Mouse (Mus musculus) hindbrain, embryonic 16.5 days (tissue): ENCODE data around the gene Gemin5. TPM values are rescaled to one million over a fixed set of nuclear protein-coding genes. Genes with fewer than 3 reads are reported as not detected.

Experiments used
- ATAC-seq: fragments of 200-750 bp; cut with Nextera tagmentation; 2 replicates; pipeline ENCODE4 v1.8.0; 2017; ENCODE audit warnings: moderate TSS enrichment, moderate library complexity
- H3K27ac ChIP-seq: fragments of 300-500 bp; sonication (generic); 2 replicates; pipeline ENCODE4 v1.5.1; 2014; ENCODE audit warnings: low read depth, mild to moderate bottlenecking, control low read depth, low read length, moderate library complexity
- H3K27me3 ChIP-seq: fragments of 300-500 bp; sonication (generic); replicated peaks from 2 replicates; pipeline ENCODE4 v1.6.1; 2014; ENCODE audit warnings: low read length; ENCODE audit not compliant: control insufficient read depth, insufficient read depth
- H3K36me3 ChIP-seq: fragments of 300-500 bp; sonication (generic); 2 replicates; pipeline ENCODE4 v1.6.1; 2014; ENCODE audit warnings: mild to moderate bottlenecking, low read length, moderate library complexity, mixed read lengths; ENCODE audit not compliant: control insufficient read depth, insufficient read depth
- H3K4me1 ChIP-seq: fragments of 300-500 bp; sonication (generic); 2 replicates; pipeline ENCODE4 v1.6.1; 2014; ENCODE audit warnings: low read depth, low read length; ENCODE audit not compliant: control insufficient read depth, insufficient read depth
- H3K4me2 ChIP-seq: fragments of 300-500 bp; sonication (generic); 2 replicates; pipeline ENCODE4 v1.6.1; 2014; ENCODE audit warnings: mild to moderate bottlenecking, low read length, control low read depth, moderate library complexity
- H3K4me3 ChIP-seq: fragments of 300-500 bp; sonication (generic); 2 replicates; pipeline ENCODE4 v1.5.1; 2014; ENCODE audit warnings: mild to moderate bottlenecking, low read length, control low read depth, moderate library complexity
- H3K9ac ChIP-seq: fragments of 300-500 bp; sonication (generic); 2 replicates; pipeline ENCODE4 v1.6.1; 2014; ENCODE audit warnings: low read depth, mild to moderate bottlenecking, control low read depth, low read length, moderate library complexity
- H3K9me3 ChIP-seq: fragments of 300-500 bp; sonication (generic); 2 replicates; pipeline ENCODE4 v1.6.1; 2014; ENCODE audit warnings: mild to moderate bottlenecking, low read length, moderate library complexity; ENCODE audit not compliant: control insufficient read depth
- WGBS: fragments of 180-500 bp; shearing (Covaris S2); extraction: QIAGEN DNeasy Blood & Tissue Kit; methylation state at CpG from one replicate; pipeline ENCODE4 v1.1.7; 2014; 5-methylcytosine and 5-hydroxymethylcytosine counted together
- polyA plus RNA-seq: library from polyadenylated mRNA; unstranded; fragments of >200 nt; fragmentation: Nextera tagmentation; extraction: Ambion mirVana; gene quantifications from 2 replicates; pipeline ENCODE4 v1.2.1, GENCODE M21; 2015

Gene Gemin5
- polyA plus RNA-seq, 1 experiment from 2014 or later: 13.4 TPM

DNA sequence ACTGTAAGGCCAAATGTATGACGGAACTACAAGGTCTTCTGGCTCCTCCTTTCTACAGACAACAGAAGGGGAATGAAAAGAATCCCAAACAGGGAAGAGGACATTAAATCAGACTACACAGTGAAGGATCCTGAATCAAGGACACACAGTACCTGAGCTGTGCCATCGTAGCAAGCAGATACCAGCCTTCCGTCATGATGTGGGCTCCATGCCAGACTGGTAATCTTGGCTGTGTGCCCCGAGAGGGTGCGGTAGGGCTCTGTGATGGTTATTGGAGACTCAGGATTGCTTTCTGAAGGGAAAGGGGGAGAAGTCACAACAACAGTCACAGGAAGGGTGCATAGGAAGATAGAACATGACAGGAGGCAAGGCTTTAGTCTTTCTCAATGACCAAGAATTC lies 22.1 kb downstream of the Gemin5 start:
- Histone ChIP-seq H3K9me3 (no peaks in the 10 kb centered on the region), H3K9ac (no peak overlapping the region), H3K27me3 (no peaks in the 10 kb centered on the region), H3K4me2 (no peak overlapping the region), H3K36me3 (peaks cover 61% of the 10 kb centered on the region), H3K4me3 (no peak overlapping the region), H3K4me1 (no peaks in the 10 kb centered on the region), H3K27ac (no peak overlapping the region)
- WGBS: 72% methylated on average over 5 of the region's 5 CpGs
- no peak for ATAC-seq

DNA sequence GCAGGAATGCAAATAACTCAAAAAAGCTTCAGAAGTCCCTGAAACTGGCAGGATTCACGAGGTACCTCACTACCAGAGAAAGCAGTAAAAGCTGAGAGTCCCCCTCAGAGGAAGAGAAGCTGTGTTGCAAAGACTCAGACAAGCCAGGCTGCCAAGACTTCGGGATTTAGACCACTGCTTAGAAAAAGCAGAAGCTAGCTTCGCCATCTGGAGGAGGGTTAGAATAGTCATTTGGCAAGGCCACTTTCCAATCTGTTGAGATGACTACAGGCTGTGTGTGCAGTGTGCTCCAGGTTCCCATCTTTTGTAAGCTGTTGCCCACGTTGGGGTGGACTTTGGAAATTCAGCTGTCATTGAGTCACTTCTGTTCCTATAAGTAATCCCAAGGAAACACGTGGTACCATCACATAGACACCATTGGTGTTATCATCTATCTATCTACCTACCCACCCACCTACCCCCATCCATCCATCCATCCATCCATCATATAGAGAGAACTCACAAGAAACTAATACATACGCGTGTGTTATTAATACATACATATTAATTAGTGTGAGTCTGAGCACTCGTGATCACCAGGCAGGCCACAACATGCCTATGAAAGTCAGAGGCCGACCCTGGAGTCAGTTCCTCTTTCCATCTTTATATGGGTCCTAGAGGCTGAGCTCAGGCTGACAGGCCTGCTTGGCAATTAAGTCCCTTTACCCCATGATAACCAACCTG lies 24.5 kb downstream of the Gemin5 start:
- H3K9ac ChIP-seq: no peak overlapping the region
- H3K9me3 ChIP-seq: no peaks in the 10 kb centered on the region
- no peak overlapping the region for H3K4me3 ChIP-seq
- no peak for ATAC-seq
- peaks cover 65% of the 10 kb centered on the region for H3K36me3 ChIP-seq
- no peaks in the 10 kb centered on the region for H3K27me3 ChIP-seq
- no peaks in the 10 kb centered on the region for H3K4me1 ChIP-seq
- 90% methylated on average over 9 of the region's 9 CpGs for WGBS
- no peak overlapping the region for H3K27ac ChIP-seq
- H3K4me2 ChIP-seq: no peak overlapping the region

DNA sequence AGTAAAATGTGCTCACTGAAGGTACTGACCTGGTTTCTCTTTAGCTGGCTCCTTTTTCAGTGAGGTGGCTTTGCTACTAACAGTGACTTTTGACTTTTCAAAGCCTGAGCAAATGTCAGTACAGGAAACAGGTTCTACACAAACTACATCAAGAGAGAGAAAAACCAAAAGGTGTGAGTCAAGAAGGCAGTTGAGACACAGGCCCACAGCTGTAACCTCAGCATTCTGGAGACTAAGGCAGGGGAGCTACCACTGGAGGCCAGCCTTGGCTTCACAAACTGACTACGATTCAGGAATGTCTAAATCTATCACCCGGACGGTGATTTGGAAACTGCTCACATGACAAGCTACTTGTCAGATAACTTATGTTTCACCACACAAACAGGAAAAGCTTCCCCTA lies 28.9 kb downstream of the Gemin5 start:
- Histone ChIP-seq H3K27ac (no peak overlapping the region), H3K36me3 (peaks cover 51% of the 10 kb centered on the region), H3K4me3 (no peak overlapping the region), H3K9ac (no peak overlapping the region), H3K27me3 (no peaks in the 10 kb centered on the region), H3K4me1 (no peaks in the 10 kb centered on the region), H3K9me3 (no peaks in the 10 kb centered on the region), H3K4me2 (no peak overlapping the region)
- 94% methylated on average over 3 of the region's 3 CpGs for WGBS
- no peak for ATAC-seq

DNA sequence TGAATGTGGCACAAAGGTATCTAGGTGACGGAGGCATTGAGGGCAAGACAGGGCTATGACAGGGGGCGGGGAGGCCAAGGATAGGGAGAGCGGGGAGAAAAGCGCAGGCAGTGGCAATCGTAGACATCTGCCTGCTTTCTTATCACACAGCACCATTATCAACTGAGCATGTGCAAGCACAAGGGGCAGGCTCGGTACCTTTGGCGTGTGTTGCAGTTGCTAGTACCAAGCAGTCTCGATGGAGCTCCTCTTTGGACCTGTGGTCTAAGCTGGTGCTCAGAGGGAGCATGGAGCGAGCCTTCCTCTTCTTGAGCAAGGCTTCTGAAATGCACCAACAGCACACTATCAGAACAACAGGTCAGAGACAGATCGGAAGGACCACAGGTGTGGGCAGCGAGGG lies 29.5 kb downstream of the Gemin5 start:
- Histone ChIP-seq H3K4me1 (no peaks in the 10 kb centered on the region), H3K36me3 (peaks cover 57% of the 10 kb centered on the region)
- WGBS: 80% methylated on average over 11 of the region's 11 CpGs

DNA sequence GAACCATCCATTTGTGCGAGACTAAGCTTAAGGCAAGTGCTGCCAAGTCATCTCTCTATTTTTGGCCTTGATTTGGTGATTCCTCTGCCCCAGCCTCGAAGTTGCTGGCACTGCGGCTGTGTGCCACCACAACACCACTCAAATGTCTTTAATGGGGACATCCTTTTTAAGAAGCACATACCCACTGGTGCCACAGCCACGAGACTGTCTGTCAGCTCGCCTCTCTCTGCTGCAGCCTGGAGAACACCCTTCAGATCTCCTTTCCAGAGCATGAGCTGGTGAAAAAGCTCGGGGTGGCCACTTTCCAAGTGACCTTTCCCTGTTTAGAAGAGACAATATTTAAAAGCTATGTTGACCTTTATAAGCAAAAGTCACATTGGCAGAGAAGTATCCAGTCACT lies 31.7 kb downstream of the Gemin5 start:
- Histone ChIP-seq H3K27me3 (no peaks in the 10 kb centered on the region), H3K9me3 (no peaks in the 10 kb centered on the region), H3K27ac (no peak overlapping the region), H3K9ac (no peak overlapping the region), H3K36me3 (peaks cover 54% of the 10 kb centered on the region), H3K4me1 (no peaks in the 10 kb centered on the region), H3K4me3 (no peak overlapping the region), H3K4me2 (no peak overlapping the region)
- ATAC-seq: no peak
- 91% methylated on average over 6 of the region's 6 CpGs for WGBS

More for the DNA sequence above, 29.5 kb downstream of the Gemin5 start:
- Histone ChIP-seq H3K27ac (no peak overlapping the region), H3K27me3 (no peaks in the 10 kb centered on the region), H3K4me2 (no peak overlapping the region), H3K9me3 (no peaks in the 10 kb centered on the region), H3K9ac (no peak overlapping the region), H3K4me3 (no peak overlapping the region)
- no peak for ATAC-seq

GRCm38 (mm10) chr11:58135296-58135695 lies 33.0 kb downstream of the Gemin5 start:
- H3K36me3 ChIP-seq: peaks cover 49% of the 10 kb centered on the region
- no peaks in the 10 kb centered on the region for H3K4me1 ChIP-seq
- ATAC-seq: no peak
- no peaks in the 10 kb centered on the region for H3K27me3 ChIP-seq
- H3K9me3 ChIP-seq: no peaks in the 10 kb centered on the region
- H3K9ac ChIP-seq: no peak overlapping the region
- H3K4me2 ChIP-seq: no peak overlapping the region
- no peak overlapping the region for H3K4me3 ChIP-seq
- H3K27ac ChIP-seq: no peak overlapping the region

- no peaks in the 10 kb centered on the region for H3K9me3 ChIP-seq
- H3K9ac ChIP-seq: no peak overlapping the region
- H3K4me3 ChIP-seq: no peak overlapping the region
- H3K36me3 ChIP-seq: peaks cover 51% of the 10 kb centered on the region
- no peak overlapping the region for H3K4me2 ChIP-seq
- no peak for ATAC-seq
- no peaks in the 10 kb centered on the region for H3K27me3 ChIP-seq
- H3K27ac ChIP-seq: no peak overlapping the region
- no peaks in the 10 kb centered on the region for H3K4me1 ChIP-seq
Observed at GRCm38 (mm10) chr11:58134869-58135268, 33.5 kb downstream of the Gemin5 start.

- Histone ChIP-seq H3K36me3 (peaks cover 46% of the 10 kb centered on the region), H3K27ac (no peak overlapping the region), H3K9me3 (no peaks in the 10 kb centered on the region), H3K27me3 (no peaks in the 10 kb centered on the region), H3K4me2 (no peak overlapping the region), H3K4me3 (no peak overlapping the region), H3K4me1 (no peaks in the 10 kb centered on the region), H3K9ac (no peak overlapping the region)
- WGBS: 94% methylated on average over 3 of the region's 3 CpGs
- no peak for ATAC-seq
Observed at GRCm38 (mm10) chr11:58132026-58132425, 36.3 kb downstream of the Gemin5 start.

DNA sequence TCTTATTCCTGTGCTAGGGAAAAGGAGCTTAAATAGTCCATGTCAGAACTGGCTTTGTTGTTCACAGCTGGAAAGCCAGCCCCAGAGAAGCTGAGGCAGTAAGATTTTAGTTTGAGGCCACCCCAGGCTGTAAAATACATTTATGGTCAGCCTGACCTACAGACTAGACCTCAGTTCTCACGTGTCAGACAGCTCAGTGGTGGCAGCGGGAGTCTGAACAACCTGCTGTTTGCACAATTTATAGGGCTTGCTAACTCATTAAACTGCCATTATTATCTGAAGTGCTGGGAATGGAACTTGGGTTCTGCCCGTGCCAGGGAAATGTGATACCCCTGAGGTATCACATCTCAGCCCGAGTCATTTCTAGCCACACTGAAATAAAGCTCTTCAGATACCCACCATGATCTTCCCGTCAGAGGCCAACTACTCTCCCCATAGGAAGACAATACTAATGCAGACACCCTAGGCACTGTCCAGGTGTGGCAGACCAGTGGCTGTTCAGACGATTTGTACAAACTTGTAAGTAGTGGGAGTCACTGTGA lies 39.0 kb downstream of the Gemin5 start:
- Histone ChIP-seq H3K4me3 (no peak overlapping the region), H3K4me1 (no peaks in the 10 kb centered on the region), H3K36me3 (peaks cover 34% of the 10 kb centered on the region), H3K27me3 (no peaks in the 10 kb centered on the region), H3K27ac (no peak overlapping the region), H3K4me2 (no peak overlapping the region), H3K9ac (no peak overlapping the region), H3K9me3 (no peaks in the 10 kb centered on the region)
- no peak for ATAC-seq
- 87% methylated on average over 6 of the region's 6 CpGs for WGBS
